Mouse (Mus musculus) forebrain, embryonic 10.5 days (tissue): ENCODE data around the gene Tfap4. TPM values are rescaled to one million over a fixed set of nuclear protein-coding genes. Genes with fewer than 3 reads are reported as not detected.

Source experiments
- DNase-seq: peaks from one replicate; pipeline ENCODE4 v3.0.0-alpha.2; 2017; ENCODE audit warnings: low spot score; ENCODE audit errors: extremely low spot score
- H3K27ac ChIP-seq: fragments of 300-500 bp; sonication (generic); 2 replicates; pipeline ENCODE4 v1.5.1; 2016; ENCODE audit warnings: mild to moderate bottlenecking
- H3K27me3 ChIP-seq: fragments of 300-500 bp; sonication (generic); 2 replicates; pipeline ENCODE4 v1.6.1; 2016; ENCODE audit warnings: mild to moderate bottlenecking; ENCODE audit not compliant: poor library complexity, severe bottlenecking
- H3K36me3 ChIP-seq: fragments of 300-500 bp; sonication (generic); replicated peaks from 2 replicates; pipeline ENCODE4 v1.6.1; 2016; ENCODE audit warnings: mild to moderate bottlenecking, moderate library complexity
- H3K4me1 ChIP-seq: fragments of 300-500 bp; sonication (generic); 2 replicates; pipeline ENCODE4 v1.6.1; 2016
- H3K4me3 ChIP-seq: fragments of 300-500 bp; sonication (generic); 2 replicates; pipeline ENCODE4 v1.5.1; 2016; ENCODE audit warnings: mild to moderate bottlenecking, moderate library complexity
- H3K9me3 ChIP-seq: fragments of 300-500 bp; sonication (generic); 2 replicates; pipeline ENCODE4 v1.6.1; 2016; ENCODE audit warnings: mild to moderate bottlenecking, moderate library complexity
- WGBS: fragments of 180-500 bp; shearing (Covaris S2); methylation state at CpG from one replicate; pipeline ENCODE4 v1.1.7; 2016; 5-methylcytosine and 5-hydroxymethylcytosine counted together
- polyA plus RNA-seq: library from polyadenylated mRNA; unstranded; fragments of >200 nt; fragmentation: Nextera tagmentation; extraction: Ambion mirVana; gene quantifications from 2 replicates; pipeline ENCODE4 v1.2.1, GENCODE M21; 2016

The Tfap4 gene
- polyA plus RNA-seq, 1 experiment from 2014 or later = 32.0 TPM

GRCm38 (mm10) chr16:4598891-4599543, 39.4 kb upstream of the Tfap4 start:
- H3K27ac ChIP-seq = peak overlapping the region; percentile 97

GRCm38 (mm10) chr16:4598041-4598440, 38.4 kb upstream of the Tfap4 start:
- peak overlapping the region; percentile 75 for H3K4me3 ChIP-seq
- H3K27me3 ChIP-seq = no peaks in the 10 kb centered on the region
- H3K4me1 ChIP-seq = peaks cover 97% of the 10 kb centered on the region
- no peak for DNase-seq
- peaks cover 2% of the 10 kb centered on the region; the same call in 1 of the 2 replicates for H3K36me3 ChIP-seq
- WGBS = 73% methylated on average over 5 of the region's 5 CpGs
- H3K27ac ChIP-seq = peak overlapping the region; percentile 97
- H3K9me3 ChIP-seq = 0 out of 2 replicates have a peak, but pooled peaks cover 2% of the 10 kb centered on the region

More at GRCm38 (mm10) chr16:4598891-4599543, 39.4 kb upstream of the Tfap4 start:
- H3K9me3 ChIP-seq = 0 out of 2 replicates have a peak, but pooled peaks cover 2% of the 10 kb centered on the region
- no peak for DNase-seq
- peaks cover 97% of the 10 kb centered on the region for H3K4me1 ChIP-seq
- no peaks in the 10 kb centered on the region for H3K27me3 ChIP-seq
- H3K36me3 ChIP-seq = peaks cover 2% of the 10 kb centered on the region; the same call in 1 of the 2 replicates
- peak overlapping the region; percentile 27; the same call in 1 of the 2 replicates for H3K4me3 ChIP-seq
- 28% methylated on average over 6 of the region's 6 CpGs for WGBS

DNA sequence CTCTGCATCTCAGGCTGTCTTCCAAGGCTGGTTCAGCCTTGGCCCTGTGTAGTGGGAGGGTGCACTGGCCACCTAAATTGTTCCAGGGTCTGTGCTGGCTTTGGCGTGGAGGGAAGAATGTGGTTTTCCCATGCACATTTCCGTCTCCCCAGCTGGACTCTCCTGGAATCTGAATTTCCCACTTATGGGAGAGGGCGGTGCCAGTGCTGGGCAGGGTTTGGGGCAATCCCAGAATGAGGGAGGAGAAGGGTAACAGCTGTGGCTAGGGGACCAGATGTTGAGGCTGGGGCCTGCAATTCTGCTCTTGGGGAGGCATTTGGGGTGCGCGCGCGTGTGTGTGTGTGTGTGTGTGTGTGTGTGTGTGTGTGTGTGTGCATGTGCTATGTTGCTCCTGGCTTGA, 37.6 kb upstream of the Tfap4 start:
- Histone ChIP-seq H3K27me3 (no peaks in the 10 kb centered on the region), H3K4me1 (peaks cover 97% of the 10 kb centered on the region), H3K36me3 (peaks cover 2% of the 10 kb centered on the region; the same call in 1 of the 2 replicates), H3K9me3 (0 out of 2 replicates have a peak, but pooled peaks cover 2% of the 10 kb centered on the region), H3K4me3 (peak overlapping the region; percentile 75), H3K27ac (peak overlapping the region; percentile 97)
- DNase-seq = no peak
- 58% methylated on average over 7 of the region's 7 CpGs for WGBS

DNA sequence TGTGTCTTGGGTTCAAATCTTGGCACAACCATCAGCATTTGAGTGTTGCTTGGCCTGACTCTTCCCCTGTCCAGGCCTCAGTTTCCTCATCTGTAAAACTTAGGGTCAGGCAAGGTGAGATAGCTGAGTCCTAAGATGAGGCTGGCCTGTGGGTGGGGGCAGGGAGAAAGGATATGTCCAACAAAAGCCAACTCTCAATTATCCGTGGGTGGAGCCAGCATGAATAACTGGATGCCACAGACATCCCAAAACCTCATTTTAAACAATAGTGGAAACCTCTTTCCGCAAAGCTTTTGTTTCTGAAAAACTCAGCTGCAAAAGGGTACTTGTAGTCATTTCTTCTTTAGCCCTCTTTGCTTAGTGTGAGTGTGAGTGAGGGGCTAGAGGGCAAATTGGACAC, 37.2 kb upstream of the Tfap4 start:
- WGBS = 36% methylated on average over 2 of the region's 2 CpGs
- Histone ChIP-seq H3K27me3 (no peaks in the 10 kb centered on the region), H3K27ac (peak overlapping the region; percentile 97), H3K4me3 (peak overlapping the region; percentile 75), H3K9me3 (0 out of 2 replicates have a peak, but pooled peaks cover 2% of the 10 kb centered on the region), H3K4me1 (peaks cover 97% of the 10 kb centered on the region), H3K36me3 (peaks cover 2% of the 10 kb centered on the region; the same call in 1 of the 2 replicates)
- no peak for DNase-seq

- peaks cover 2% of the 10 kb centered on the region; the same call in 1 of the 2 replicates for H3K36me3 ChIP-seq
- H3K4me3 ChIP-seq = peak overlapping the region; percentile 75
- 0 out of 2 replicates have a peak, but pooled peaks cover 2% of the 10 kb centered on the region for H3K9me3 ChIP-seq
- peak overlapping the region; percentile 97 for H3K27ac ChIP-seq
- 3% methylated on average over 3 of the region's 3 CpGs for WGBS
- DNase-seq = peak; percentile 46
- H3K4me1 ChIP-seq = peaks cover 94% of the 10 kb centered on the region
- H3K27me3 ChIP-seq = no peaks in the 10 kb centered on the region
Measured at GRCm38 (mm10) chr16:4596141-4596728, 36.6 kb upstream of the Tfap4 start.

GRCm38 (mm10) chr16:4595527-4595963, 35.9 kb upstream of the Tfap4 start:
- H3K4me1 ChIP-seq = peaks cover 87% of the 10 kb centered on the region
- no peaks in the 10 kb centered on the region for H3K27me3 ChIP-seq
- WGBS = 3% methylated on average over 5 of the region's 5 CpGs
- H3K27ac ChIP-seq = peak overlapping the region; percentile 97
- H3K9me3 ChIP-seq = peaks cover 4% of the 10 kb centered on the region; the same call in 1 of the 2 replicates
- peak overlapping the region; percentile 75 for H3K4me3 ChIP-seq
- H3K36me3 ChIP-seq = peaks cover 7% of the 10 kb centered on the region
- no peak for DNase-seq

DNA sequence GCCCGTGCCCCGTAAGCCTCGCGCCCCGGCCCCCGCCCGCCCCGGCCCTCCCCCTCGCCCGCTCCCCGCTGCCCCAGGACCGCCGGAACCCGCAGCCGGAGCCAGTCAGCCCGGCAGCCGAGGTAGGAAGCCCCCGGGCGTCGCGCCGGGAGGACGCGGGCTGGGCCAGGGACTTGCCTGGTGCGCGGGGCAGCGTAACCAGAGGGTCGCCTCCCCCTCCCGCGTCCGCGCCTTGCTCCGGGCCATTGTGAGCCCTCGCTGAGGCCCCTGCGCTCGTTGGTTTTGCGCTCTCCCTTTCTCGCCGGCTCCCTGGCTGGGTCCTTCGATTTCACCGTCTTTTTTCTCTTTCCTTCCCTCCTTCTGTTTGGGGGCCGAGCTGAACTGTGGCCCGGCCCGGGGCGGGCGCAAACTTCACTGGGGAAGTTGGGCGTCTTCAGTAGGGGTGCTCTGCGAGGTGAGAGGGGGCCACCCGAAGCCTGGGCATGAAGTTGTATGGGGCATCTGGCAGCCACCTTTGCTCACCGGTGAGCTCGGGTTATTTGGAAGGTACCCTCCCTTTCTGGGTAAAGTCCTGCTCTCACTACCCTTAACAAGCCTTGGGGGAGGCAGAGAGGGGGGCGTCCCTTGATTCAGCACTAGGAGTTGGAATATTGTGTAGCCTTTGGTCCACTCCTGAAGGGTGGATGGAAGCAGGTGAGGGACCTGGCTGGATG, 35.3 kb upstream of the Tfap4 start:
- H3K4me1 ChIP-seq = peaks cover 82% of the 10 kb centered on the region
- no peaks in the 10 kb centered on the region for H3K27me3 ChIP-seq
- under 1% methylated on average over 48 of the region's 52 CpGs for WGBS
- H3K4me3 ChIP-seq = peak overlapping the region; percentile 75
- H3K27ac ChIP-seq = peak overlapping the region; percentile 97
- H3K9me3 ChIP-seq = peaks cover 5% of the 10 kb centered on the region; the same call in 1 of the 2 replicates
- peaks cover 12% of the 10 kb centered on the region for H3K36me3 ChIP-seq
- no peak for DNase-seq

DNA sequence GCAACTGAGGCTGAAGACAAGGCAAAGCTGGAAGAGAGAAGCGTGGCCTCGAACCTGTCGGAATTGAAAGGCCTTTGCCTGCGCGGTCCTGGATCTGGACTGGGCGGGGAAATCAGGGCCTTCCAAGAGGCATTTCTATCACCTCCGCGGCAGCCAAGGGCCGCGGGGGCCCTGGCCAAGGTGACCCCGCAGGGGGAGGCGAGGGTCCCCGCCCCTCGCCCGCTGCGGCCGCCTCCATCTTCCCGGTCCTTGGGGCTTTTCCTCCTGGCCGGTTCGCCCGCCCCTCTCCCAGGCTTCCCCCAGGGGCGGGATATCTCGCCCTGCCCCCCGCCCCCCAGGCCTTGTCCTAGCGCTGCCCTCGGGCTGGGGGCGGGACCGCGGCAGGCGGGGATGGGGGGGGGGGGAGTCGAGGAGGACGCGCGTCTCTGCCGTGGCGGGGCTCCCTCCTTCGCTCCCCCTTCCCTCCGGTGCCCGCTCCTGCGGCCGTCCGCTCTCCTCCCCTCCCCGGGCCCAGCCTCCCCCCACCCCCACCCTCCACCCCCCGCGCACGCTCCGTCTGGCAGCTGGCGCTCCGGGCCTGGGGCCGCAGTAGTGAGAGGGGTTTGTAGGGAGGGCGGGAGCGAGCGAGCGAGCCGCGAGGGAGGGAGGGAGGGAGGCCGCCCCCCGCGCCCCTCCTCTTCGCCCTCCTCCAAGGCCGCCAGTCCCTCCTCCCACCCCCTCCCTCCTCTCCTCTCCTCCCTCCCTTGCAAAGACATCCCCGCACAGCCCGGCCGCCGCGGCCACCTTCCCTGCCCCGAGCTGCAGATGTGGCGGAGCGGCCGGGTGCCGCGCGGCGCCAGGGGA, 34.5 kb upstream of the Tfap4 start, which contains the start of gene Glis2:
Glis2 (plus strand) TSS at position 743 of the 843 bp plus-strand sequence.
- Histone ChIP-seq H3K4me1 (peaks cover 74% of the 10 kb centered on the region), H3K27me3 (no peaks in the 10 kb centered on the region), H3K27ac (peak within 1 kb of the TSS; percentile 97), H3K36me3 (peaks cover 17% of the 10 kb centered on the region), H3K9me3 (peaks cover 5% of the 10 kb centered on the region; the same call in 1 of the 2 replicates), H3K4me3 (peak within 1 kb of the TSS; percentile 75)
- peak; percentile 89 for DNase-seq
- under 1% methylated on average over 39 of the region's 74 CpGs for WGBS

DNA sequence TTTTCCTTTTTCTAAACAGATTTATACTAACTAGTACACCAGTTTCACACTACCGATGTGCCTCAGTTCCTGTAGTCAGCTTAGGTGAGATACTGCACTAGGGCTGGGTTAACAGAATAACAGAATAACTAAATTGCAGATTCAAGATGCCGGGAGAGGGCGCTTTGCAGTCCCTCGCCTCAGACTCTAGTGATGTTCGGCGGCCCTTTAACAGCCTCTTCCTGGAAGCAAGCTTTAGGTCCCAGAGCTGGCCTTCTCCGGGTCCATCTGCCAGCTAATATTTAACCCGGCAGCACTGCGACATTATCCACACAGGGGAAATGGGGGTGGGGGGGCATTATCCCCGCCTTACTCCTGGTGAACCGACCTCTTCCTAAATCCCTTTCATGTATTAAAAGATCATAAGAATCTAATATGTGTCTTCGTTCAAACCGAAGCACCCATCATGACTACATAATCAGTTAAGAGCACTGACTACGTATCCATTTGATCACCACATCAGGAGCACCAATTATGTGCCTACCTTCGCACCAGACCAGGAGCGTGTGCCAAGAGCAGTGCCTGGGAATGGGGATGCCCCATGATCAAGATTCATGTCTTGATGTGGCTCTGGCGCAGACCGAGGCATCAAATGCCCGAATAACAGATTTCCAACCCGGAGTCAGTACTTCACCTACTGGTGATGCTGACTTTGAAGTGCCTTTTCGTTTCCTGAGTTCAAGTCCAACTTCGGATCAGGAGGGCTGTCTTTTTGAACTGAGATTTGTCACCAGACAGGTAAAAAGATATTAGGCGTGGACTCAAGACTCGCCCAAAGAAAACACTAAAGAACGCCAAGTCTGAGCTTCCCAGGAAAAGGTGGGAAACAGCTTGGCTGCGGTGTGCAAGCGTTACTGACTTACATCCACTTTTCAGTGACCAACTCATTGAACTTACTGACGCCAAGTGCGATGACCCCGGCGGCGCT, 33.5 kb upstream of the Tfap4 start:
- 18% methylated on average over 32 of the region's 32 CpGs for WGBS
- Histone ChIP-seq H3K4me3 (peak overlapping the region; percentile 75), H3K4me1 (peaks cover 64% of the 10 kb centered on the region), H3K27ac (peak overlapping the region; percentile 97), H3K36me3 (peaks cover 17% of the 10 kb centered on the region), H3K27me3 (no peaks in the 10 kb centered on the region), H3K9me3 (peaks cover 5% of the 10 kb centered on the region; the same call in 1 of the 2 replicates)
- DNase-seq = peak; percentile 56

DNA sequence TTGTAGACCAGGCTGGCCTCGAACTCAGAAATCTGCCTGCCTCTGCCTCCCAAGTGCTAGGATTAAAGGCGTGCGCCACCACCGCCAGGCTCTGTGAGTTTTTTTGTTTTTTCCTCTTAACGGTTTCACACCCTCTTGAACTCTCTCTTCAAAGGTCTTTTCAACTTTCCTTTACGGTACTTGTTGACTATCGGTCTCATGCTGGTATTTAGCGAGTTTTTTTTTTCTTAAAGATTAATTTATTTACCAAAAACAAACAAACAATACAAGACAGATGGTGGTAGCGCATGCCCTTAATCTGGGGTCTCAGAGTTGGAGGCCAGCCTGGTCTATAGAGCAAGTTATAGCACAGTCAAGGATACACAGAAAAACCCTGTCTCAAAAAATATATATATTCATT, 30.6 kb upstream of the Tfap4 start:
- peaks cover 17% of the 10 kb centered on the region for H3K36me3 ChIP-seq
- peaks cover 5% of the 10 kb centered on the region; the same call in 1 of the 2 replicates for H3K9me3 ChIP-seq
- H3K4me3 ChIP-seq = no peak overlapping the region
- DNase-seq = no peak
- H3K27ac ChIP-seq = no peak overlapping the region
- H3K4me1 ChIP-seq = peaks cover 57% of the 10 kb centered on the region
- 96% methylated on average over 9 of the region's 9 CpGs for WGBS
- H3K27me3 ChIP-seq = no peaks in the 10 kb centered on the region
